Mouse (Mus musculus) layer of hippocampus, adult 8-10 months (tissue): ENCODE measurements around the gene Pin1. TPM values are rescaled to one million over a fixed set of nuclear protein-coding genes. Genes with fewer than 3 reads are reported as not detected.
"Not testable (repeated sequence)": the region's sequence is repeated elsewhere in the genome, so short reads cannot be mapped to it uniquely, and the experiment has no call there.

ENCODE experiments used
- DNase-seq, 2 experiments: peaks; one replicate each; pipeline ENCODE4 v3.0.0; 2022; ENCODE audit warnings: low spot score in 2 of 2
- total RNA-seq, 4 experiments: library from RNA; stranded (reverse); gene quantifications; 2 replicates each; pipeline ENCODE4 v1.2.4; 2022

The Pin1 gene
- total RNA-seq, 4 experiments from 2014 or later: 31.2 to 32.2 (median 31.6) TPM

DNA sequence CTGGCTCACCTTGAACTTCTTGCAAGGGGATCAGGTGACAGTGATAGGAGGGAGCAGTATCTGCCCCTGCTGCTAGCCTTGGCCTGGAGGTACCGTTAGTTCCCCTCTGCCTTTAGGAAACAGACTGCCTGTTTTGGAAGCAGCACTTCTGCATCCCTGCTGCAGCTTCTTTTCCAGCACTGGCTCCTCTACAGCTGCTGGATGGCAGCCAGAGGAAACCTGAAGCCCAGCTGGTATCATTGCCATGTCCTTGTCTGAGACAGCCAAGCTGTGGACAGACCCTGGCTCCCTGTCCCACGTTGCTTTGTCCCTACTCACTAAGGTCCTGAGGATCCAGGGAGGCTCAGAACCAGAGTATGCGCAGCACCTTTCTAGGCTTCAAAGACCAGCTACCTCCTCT is 5.7 kb downstream of the Pin1 start:
- no peak for DNase-seq

DNA sequence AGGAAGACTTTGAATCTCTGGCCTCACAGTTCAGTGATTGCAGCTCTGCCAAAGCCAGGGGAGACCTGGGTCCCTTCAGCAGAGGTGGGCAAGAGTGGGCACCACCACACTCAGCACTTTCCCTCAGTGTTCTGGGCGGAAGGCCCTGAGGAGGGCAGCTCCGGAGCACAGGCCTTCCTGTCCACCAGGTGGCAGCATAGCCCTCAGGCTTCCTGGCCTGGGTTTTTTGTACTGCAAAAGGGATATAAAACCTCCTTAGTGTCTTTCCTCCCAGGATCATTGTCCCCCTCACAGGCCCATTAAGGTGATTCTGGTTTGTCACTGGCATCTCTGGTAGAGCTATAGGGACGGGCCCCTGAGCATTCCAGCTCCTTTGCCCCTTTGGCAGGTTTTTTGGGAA is 10.4 kb downstream of the Pin1 start:
- DNase-seq: peak; percentile 57 to 79

DNA sequence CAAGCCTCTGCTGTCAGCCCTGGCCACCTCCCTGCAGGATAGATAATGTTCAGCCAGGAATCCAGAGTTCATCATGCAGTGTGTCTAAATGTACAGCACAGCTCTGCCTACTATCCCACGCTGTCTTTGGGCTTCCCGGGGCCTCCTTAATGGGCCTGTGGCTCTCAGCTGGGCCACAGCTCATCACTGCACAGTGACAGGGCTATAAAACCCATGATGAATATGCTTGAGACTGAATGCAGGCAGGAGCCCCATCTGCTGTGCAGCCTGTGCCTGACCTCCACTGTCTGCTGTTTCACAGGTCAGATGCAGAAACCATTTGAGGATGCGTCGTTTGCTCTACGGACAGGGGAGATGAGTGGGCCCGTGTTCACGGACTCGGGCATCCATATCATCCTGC is 11.0 kb downstream of the Pin1 start:
- DNase-seq: no peak

DNA sequence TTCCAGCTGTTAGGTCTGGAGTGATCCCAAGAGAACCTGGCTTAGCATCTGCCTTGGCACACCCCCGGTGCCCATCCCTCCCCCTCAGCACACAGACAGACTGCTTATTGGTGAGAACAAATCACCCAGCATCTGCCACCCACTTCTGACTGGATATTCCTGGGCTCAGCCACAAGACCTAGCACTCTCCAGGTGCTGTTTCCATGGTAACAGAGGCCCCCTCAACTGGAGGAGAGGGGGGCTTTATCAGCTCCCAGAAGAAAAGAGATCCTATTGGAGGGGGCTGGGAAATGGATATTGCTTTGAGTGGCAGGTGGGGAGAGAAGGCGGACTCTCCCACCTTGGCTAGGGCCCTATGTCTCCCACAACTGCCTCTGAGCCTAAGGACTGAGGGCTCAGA is 12.1 kb downstream of the Pin1 start:
- peak; percentile 72 to 75 for DNase-seq

DNA sequence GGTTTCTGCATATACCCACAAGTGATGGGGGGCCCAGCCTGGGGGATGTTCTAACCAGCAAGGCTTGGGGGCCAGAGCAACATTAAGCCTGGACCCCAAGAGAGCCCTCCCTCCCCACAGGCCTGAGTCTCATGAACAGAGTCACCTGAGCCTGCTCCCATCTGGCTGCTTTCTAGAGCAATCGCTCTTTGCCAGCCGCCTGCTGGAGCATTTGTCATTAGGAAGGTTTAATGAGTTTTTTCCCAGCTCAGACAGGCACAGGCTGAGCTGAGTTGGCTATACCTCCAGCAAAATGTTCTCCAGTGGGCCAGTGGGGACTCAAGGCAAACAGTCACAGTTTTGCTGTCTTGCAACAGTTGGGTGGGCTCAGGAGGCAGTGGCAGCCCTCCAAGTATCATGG is 12.5 kb downstream of the Pin1 start:
- peak; percentile 66 to 74 for DNase-seq

DNA sequence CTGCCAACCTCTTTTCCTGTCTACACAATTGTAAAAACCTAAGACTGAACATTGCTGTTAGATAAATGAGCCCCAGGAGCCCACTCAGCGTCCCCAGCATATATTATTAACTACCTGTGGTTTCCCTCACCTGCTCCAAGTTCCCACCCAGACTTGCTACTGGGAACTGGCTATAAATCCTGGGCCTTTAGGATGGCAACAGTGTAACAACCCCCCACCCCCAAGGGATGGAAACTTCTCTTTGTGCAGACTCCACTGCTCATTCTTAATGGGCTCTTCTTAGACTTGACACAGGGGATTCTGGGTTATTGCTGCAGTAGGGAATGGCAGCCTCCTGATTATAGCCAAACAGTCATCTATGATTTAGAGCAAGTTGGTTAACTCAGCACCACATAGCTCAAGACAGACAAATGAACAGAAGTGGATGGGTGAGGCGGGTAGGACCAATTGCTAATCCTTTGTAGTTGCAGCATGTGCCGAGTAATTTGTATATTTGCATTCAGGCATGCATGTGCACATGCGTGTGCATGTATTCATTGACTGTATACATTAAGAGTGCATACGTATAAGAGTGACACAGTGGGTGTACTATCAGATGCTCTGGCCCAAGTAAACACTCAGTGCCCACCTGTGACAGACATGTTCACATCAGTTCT is 13.2 kb downstream of the Pin1 start:
- no peak for DNase-seq

DNA sequence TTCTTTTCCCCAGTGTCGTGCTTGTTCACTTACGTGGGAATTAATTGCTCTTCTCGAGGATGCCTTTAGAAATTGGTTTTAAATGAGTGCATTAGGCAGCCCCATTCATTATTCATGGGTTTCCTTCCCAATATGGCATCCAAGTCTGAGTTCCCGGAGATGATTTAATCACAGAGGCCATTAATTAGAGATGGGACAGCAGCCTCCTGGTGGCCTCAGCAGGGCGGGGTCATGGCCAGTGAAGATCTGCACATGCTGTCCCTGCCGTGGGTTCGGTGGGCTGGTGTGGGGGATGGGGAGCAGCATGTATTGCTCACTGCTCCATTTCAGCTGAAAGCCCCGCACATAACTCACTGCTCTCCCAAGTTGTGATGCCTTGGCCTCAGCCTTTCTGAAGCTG is 14.0 kb downstream of the Pin1 start:
- DNase-seq: no peak

DNA sequence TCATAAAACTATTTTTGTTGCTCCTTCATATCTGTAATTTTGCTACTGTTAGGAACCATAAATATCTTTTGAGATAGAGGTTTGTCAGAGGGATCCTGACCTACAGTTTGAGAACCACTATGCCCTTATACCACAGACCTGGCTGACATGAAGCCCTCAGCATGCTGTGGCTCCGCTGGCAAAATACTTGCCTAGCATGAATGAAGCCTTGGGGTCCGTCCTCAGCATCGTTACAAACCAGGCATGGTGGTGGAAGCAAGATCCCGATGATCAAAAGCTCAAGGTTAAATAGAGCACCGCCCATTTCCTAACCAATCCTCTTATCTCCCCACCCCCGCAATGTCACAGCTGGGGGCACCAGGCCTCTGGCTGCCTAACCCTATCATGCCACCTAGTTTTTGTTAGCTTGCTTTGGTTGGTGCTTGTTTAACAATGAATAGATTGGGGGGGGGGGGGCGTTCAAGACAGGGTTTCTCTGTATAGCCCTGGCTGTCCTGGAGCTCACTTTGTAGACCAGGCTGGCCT is 14.7 kb downstream of the Pin1 start:
- no peak for DNase-seq

DNA sequence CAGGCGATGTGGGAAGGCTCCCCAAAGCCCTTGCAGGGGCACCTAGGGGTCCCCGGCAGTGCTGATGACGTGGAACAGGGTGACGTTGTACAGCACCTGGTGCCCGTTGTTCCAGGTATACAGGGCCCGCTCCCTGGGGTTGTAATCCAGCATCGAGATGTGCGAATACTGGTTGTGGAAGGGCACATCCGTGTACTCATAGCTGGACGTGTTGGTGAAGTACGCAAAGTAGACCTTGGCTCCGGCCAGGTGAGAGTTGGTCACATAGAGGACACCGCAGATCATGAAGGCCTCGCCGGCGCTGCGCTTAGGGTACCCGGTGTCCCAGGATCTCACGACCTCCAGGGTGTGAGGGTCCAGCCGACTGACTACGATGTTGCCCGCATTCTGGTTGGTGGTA is 16.2 kb downstream of the Pin1 start:
- DNase-seq: no peak

DNA sequence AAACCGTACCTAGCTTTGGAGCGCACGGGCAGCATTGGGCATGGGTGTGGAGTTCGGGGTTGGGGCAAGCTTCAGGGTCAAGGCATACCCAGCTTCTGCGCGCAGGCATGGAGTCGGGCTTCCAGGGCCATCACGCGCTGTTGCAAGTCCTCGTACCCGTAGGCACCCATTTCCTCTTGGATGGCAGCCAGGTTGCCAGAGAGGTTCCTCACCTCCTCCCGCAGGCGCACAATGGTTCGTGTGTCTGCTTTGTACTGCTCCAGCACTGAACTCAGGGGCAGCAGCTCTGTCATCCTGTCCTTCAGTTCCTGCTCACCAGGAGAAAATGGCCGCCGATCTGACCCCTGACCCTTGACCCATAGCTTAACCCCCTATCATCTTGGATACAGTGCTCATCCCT is 20.2 kb downstream of the Pin1 start:
- DNase-seq: no peak

DNA sequence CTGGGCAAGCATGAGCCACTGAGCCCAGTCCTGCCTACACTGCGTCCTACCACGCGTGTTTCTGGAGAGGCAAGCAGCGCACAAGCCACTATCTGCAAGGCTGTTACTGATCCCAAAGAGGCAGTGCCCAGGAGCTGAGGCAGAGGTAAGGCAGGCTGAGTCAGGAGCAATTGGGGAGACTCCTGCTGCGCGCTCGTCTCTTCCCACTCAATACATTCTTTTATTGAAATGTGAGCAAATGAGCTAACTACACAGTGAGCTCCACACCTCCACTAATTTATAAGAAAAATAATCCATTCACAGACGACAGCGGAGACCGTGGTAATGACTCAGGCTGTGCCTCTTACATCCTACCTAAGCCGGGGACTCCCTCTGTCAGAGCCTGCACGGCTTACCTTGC is 26.0 kb downstream of the Pin1 start:
- DNase-seq: no peak

DNA sequence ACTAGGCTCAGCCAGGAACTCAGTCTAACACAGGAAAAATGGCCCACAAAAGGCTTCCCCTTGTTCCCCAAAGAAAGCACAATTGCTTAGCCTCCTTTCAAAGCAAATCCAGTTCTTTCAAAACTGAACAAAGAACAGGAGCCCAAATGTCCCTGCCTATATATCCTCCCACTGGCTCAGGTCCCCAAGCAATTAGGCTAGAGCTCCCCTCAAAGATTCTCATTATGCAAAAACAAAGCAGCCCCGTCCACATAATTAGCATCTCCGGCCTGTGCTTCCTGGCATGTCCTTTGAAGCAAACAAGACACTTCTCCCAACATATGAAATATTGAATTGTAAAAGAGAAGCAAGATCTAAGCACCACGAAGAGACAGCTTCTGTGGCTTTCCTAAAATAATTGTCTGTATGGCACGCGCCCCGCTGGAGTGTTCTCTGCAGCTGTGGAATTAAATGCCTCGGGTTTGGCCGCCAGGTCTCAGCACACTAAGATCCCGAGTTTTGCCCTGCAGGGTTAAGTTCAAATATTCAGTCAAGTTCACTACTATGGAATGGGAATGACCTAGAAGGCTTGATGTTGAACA is 28.6 kb downstream of the Pin1 start:
- DNase-seq: no peak

DNA sequence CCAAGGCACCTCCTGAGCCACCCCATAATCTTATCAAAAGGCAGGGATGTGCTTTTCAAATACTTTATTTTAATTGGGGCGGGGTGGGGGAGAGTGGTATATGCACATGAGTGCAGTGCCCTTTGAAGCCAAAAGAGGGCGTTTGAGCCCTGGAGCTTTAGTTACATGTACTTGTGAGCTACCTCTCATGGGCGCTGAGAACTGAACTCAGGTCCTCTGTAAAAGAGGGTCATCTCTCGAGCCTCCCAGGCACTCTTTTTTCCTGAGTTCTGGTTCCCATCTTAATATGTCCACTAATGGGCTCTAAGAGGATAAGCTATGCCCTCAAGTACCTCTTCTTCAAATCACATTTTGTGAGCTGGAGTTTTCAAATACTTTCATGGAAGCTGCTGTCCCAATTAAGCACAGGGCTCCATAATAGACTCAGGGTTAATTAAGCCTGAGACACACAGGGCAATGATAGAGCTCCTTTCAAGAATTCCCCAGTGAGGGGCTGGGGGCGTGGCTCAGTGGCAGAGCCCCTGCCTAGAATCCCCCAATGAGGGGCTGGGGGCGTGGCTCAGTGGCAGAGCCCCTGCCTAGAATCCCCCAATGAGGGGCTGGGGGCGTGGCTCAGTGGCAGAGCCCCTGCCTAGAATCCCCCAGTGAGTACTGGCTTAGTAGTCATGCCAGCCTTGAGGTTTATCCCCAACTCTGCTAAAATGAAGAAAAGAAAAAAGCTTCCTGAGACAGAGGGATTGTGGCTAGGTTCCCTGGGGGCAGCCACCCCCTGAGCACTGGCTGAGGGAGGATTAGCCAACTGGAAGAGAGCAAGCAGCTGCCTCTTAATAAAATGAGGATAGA is 29.9 kb downstream of the Pin1 start:
- no peak for DNase-seq

DNA sequence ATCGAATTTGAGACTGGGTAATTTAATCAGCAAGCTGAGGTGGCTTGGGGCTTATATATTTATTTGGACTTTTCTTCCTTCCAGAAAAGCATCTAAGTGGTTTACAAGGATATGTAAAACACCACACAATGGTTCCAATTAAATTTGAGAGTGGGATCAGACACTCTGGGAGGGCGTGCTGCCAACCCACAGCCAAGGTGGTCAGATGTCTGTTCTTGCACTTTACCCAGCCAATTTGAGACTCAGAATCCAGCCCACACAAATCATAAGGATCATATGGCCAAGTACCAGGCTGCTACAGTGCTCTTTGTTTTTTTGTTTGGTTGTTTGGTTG is 30.5 kb downstream of the Pin1 start:
- DNase-seq: no peak

DNA sequence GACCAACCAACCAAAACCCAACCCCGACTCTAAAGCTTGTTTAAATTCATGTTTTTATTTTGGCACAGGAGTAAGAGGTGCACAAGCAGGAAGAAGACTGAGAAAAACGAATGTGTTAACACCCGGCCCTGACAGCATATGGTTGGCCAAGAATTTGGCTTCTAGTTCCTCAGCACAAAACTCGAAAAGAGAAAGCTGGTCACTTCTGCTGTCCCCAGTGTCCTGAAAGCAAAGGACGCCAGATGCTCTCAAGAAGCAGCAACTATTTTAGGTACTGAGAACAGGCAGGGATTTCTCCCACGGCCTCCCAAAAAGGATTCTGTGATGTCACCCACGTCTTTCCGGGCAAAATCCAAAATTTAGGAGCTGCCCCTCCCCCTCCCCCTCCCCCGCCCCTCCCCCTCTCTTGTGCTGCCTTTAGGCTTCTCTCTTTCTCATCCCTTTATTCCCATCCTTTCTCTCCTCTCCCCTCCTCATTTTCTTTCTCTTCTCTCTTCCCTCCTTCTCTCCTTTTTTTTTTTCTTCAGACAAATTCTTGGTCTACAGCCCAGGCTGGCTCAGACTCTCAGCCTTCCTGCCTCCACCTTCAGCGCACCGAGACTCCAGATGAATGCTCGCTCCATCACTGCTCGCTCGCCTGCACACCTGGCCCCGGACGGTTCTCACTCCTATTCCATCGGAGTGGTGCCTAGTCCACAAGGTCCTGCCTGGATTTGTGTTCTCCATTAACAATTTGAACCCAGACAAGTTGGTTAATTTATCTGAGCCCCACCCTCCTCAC is 33.4 kb downstream of the Pin1 start:
- peak; percentile 42 to 43 for DNase-seq

DNA sequence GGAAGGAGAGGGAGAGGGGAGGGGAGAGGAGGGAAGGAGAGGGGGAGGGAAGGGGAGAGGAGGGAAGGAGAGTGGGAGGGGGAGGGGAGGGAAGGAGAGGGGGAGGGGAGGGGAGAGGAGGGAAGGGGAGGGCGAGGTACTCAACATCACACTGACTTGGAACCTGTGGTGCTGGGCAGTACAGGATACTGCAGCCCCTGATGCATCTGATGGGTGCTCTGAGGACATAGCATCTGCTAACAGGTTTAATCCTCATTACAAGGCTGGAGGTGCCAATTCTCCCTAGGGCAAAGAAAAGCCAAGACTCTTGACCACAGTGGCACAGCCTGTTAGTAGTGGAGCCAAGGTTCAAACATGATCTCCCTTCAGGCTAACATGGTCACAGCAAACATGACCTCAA is 37.5 kb downstream of the Pin1 start:
- DNase-seq: no peak

DNA sequence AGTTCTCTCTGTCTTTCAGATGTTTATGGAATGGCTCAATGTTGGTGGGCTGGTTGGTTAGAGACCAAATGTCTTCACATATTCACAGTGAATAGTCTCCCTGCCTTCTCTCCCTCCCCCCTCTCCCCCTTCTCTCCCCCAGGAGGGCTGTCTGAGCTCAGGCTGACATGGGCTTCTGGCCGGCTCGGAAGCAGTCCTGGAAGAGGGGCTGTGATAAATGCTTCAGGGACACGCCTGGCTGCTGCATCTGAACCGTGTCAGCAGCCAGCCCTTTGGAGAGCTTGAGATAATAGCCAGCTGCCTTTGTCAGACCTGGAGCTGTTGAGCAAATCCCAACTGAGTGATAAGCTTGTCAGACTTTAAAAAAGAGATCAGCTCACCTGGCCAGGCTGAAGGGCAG is 38.0 kb downstream of the Pin1 start:
- DNase-seq: no peak

DNA sequence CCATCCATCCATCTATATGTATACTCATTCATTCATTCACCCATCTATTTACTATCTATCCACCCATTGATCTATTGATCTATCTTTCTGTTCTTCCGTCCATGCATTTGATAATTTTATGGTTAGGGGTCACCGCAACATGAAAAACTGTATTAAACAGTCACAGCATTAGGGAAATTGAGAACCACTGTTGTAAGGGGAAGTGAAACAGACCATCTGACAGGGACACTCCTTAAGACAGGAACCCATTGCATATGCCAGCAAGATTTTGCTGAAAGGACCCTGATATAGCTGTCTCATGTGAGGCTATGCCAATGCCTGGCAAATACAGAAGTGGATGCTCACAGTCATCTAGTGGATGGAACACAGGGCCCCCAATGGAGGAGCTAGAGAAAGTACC is 38.6 kb downstream of the Pin1 start:
- DNase-seq: not testable (repeated sequence)

DNA sequence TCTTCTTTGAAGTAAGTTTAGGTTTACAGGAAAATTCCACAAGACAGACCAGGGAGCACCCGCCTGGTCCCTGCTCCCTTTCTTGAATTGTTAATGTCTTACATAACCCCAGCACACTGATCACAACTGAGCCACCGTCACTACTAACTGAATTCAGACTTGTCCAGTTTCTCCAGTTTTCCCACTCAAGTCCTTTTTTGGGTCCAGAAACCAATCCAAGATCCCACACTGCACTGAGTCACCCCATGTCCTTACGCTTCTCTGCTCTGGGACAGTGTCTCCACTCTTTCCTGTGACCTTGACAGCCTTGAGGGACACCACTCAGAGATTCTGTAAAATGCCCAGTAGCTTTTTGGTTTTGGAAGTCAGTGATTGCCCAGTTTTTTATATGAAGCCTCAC is 41.0 kb downstream of the Pin1 start:
- no peak for DNase-seq

DNA sequence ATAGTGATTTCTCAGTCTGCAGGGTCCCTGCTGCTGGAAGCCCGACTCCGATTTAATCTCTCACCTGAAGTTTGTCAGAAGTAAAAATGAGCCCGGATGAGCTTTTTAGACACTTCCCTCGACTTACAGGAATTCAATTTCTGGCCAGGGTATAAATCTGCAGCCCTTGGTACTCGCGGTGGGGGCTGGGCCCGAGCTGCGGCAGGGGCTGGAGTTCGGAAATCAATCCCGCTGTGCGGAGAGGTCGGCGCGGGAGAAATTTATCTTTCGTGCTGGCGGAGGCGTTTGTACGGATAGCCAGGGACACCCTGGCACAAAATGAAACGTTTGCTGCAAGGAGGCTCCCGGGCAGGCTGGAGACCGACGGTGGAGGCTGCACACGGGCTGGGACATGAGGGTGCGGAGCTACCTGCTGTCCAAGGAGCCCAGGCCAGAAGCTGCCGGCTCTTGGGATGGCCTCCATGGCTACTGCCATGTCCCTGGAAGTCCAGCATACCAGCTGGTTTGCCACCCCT is 42.9 kb downstream of the Pin1 start:
- DNase-seq: no peak

DNA sequence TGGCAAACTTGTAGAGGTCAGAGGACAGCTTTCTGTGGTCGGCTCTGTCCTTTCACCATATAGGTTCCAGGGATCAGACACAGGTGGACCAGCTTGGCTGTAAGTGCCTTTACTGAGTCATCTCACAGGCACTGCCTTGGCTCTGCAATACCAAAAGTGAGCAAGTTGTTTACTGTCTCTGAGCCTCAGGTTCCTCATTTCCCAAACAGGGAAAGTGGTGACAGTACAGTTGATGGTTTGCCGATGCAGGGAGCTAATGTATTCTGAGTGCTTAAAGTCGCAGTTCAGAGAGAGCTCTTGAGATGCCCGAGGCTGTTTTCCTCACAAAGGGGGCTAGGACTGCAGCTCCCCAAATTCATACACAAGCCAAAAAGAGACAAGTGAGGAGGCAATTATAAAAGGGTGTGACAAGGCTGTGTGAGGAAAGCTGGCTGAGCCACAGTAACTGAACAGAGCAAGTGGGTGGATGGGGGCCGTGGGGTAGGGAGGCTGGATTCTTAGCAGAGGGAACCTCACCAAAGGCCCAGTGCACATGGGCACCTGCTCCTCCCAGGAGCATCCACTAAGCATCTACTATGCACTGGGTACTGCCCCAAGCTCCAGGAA is 44.3 kb downstream of the Pin1 start:
- DNase-seq: no peak
